Mouse (Mus musculus) c-Kit-positive CD71-positive TER-119-positive erythroid progenitor cells, embryonic 14.5 days (primary cell): ENCODE results near the gene Zfp759.
A peak's percentile ranks its signal among the peaks of the same experiment; 100 is the strongest.
"Not testable (repeated sequence)": the region's sequence is repeated elsewhere in the genome, so short reads cannot be mapped to it uniquely, and the experiment has no call there.

Source experiments
- DNase-seq: peaks from one replicate; pipeline ENCODE4 v3.0.0-alpha.2; 2013; ENCODE audit warnings: low spot score

Zfp759 gene

GRCm38 (mm10) chr13:67121360-67121759 lies at the start of gene Zfp759:
Zfp759 (plus strand) TSS chr13:67121660.
- not testable (repeated sequence) for DNase-seq

DNA sequence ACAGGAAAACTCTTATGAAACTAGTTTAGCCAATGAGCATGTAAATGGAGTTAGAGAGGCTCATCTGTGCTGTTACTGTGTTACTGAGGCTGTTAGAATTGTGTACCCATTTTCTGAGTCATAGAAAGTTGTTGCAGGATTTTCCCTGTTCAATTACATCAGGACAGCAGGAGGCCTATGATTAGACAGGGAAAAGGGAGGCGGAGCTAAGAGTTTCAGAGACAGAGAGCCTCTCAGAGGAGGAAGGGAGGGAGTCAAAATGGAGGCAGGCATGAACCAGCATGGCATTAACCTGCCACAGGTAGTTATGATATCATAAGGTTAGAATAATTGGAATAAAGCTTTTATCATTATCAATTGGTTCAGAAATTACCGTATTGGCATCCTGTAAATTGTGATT lies 48.7 kb upstream of the Zfp759 start:
- no peak for DNase-seq

DNA sequence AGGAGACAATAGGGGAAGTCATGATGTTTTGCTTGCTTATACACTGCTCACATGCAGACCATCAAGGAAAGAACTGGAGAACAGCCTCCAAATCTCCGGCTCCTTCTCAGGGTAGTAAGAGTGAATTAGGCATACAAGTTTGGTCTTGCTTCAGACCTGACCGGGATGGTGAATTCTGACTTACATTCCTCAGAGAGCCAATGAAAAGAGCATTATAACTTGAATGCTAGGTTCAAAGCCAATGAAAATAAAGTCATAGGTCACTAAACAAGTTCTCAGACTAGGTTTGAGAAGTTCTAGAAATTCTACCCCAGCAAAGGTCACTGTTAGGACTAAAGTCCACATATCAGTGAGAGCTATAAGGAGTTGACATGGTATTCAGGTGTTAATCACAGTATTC lies 44.2 kb upstream of the Zfp759 start:
- no peak for DNase-seq

DNA sequence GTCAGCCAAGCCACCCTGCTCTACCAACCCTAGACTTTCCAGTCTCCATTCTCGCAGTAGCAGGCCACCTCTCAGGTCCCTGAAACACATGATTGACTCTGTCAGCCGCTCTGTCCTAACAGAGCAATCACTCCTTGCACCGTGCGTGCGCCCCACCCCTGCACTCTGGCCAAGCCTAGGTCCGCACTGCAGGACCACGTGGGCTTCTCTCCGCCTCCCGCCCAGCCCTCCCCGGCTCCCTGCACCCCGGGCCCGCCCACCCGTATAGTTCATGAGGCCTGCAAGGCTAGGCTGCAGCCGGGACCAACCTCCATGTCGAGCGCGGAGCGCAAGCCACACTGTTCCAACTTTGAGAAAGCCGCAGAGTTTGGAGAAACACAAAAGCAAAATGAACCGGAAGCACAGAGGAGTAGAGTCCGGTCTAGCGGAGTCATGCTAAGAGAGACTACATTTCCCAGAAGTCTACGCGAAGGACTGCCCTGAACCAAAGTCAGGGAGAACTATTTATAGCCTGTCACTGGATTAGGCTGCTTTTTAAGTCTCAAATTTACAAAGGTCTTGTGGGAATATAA lies 40.2 kb upstream of the Zfp759 start:
- DNase-seq: peak; percentile 57

GRCm38 (mm10) chr13:67081946-67082345 lies 39.5 kb upstream of the Zfp759 start:
- no peak for DNase-seq

GRCm38 (mm10) chr13:67090154-67090553 lies 31.3 kb upstream of the Zfp759 start:
- DNase-seq: no peak

DNA sequence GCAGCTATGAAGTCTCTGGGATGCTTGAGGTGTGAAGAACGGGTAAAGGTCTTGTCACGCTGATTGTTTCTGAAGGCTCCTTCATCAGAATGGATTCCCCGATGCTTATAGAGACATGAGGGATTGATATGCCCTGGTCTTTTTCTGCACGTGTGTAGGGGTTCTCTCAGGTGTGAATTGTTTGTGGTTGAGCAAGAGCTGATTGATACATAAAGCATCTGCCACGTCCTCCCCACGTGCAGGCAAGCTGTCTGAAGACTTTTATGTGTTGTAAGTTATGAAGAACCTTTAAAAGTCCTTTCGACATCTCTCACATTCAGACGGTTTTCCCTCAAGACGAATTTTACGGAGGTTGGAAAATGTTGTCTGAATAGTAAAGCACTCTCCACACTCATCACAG lies 23.6 kb upstream of the Zfp759 start, which contains the start of gene Zfp708:
Gene Zfp708 (minus strand): TSS at position 101 of the 400 bp plus-strand sequence.
- DNase-seq: no peak

- DNase-seq: no peak
These were observed 13.8 kb upstream of the Zfp759 start for GRCm38 (mm10) chr13:67107681-67108080.

GRCm38 (mm10) chr13:67108194-67108820 lies 13.2 kb upstream of the Zfp759 start, which contains the start of gene Gm28557:
Gm28557 (minus strand) TSS chr13:67108604.
- DNase-seq: peak; percentile 98

DNA sequence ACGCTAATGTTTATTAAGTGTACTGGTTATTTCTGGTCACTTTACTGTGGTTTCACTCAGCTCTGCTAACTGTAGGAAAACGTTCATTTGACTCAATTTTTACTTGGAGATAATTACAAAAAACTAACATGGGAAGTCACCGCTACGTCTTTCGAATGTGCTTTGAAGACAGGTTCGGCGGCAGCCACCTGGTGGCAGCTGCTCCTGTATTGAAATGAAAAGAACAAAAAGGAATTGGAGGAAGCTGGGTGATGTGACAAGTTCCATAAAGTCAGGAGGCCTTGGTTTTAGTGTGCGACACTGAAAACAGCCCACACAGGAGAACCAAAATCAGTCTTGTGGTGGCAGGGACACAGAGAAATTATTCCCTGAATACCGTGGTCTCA lies 12.6 kb upstream of the Zfp759 start:
- DNase-seq: no peak

DNA sequence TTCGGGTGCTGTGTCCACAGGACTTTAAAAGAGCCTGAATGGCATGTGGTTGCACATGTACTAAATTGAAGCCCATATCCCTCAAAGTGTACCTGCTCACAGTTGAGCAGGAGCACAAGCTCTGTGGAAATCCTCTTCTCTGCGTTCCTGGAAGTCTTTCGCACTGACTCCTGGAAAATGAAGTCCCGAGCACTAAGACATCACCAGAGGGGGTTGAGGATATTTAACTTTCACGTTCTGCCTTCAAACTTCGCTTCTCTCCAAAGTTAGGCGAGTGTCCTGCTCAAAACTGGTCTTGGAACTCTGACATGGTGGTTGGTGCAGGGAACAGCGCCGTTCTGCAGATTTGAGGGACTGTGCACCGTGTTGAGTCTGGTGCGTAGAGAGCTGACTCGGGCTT lies 9.4 kb upstream of the Zfp759 start:
- no peak for DNase-seq

GRCm38 (mm10) chr13:67113287-67113686 lies 8.2 kb upstream of the Zfp759 start:
- DNase-seq: no peak

GRCm38 (mm10) chr13:67116163-67116562 lies 5.3 kb upstream of the Zfp759 start, which contains the start of gene Rslcan18:
Rslcan18 (minus strand) TSS chr13:67116263.
- DNase-seq: not testable (repeated sequence)

GRCm38 (mm10) chr13:67124460-67124859 lies 3.0 kb downstream of the Zfp759 start:
- DNase-seq: no peak

GRCm38 (mm10) chr13:67127507-67127906 lies 6.0 kb downstream of the Zfp759 start:
- DNase-seq: not testable (repeated sequence)

DNA sequence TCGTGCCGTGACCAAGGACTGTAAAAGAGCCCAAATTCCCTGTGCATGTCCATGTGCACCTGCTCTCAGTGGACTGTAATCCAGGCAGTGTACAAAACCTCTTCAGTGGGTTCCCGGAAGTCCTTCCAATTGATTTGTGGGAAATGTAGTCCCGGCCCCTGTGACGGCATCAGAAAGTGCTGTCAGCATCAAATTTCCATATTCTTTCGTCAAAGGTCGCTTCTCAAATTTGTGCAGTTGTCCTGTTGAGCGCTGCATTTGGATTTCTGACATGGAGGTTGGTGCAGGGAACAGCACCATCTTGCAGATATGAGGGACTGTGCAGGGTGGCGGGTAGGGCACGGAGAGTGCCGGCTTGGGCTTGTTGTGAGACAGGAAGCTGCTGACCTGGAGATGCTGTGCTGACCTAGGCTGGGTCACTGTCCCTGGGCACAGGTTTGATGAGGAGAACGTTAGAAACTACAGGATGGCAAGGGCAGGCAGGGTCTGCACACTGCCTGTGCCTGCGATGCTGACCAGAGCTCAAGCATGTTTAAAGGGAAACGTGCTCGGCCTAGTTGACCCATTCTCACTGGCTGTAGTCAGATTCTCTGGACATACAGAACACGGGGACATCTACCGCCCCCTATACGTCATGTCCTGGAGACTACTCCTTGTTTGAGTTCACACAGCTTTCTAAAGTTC lies 6.7 kb downstream of the Zfp759 start:
- peak; percentile 62 for DNase-seq

DNA sequence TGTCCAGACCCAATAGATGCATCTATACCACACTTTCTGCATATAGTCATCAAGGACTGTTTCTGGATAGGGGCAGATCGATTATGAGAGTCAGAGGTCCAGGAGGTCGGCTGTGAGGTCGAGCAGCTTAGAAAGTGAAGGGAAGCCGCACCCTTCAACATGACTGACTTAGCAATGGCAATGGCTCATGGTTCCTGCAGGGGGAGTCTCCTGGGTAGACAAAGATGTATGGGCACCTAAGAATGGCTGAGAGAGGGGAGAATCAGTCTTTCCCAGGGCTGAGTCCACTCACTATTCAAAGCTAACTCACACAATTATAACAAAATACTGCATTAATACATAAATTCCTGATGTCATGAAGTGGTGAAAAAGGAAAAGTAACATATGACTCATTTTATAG lies 44.7 kb downstream of the Zfp759 start:
- DNase-seq: not testable (repeated sequence)

- DNase-seq: peak; percentile 5
These were observed 51.7 kb downstream of the Zfp759 start, which contains the start of gene Rsl1 for GRCm38 (mm10) chr13:67172991-67173722. Rsl1 (plus strand) TSS chr13:67173182.

GRCm38 (mm10) chr13:67173723-67174055 lies 52.2 kb downstream of the Zfp759 start:
- DNase-seq: no peak
